Mouse (Mus musculus): Measurements from ENCODE around the gene Cntn1.

- TF ChIP-seq CTCF (IDR thresholded peaks at IDR 0.05) (no peak), EP300 (IDR thresholded peaks at IDR 0.05) (no peak)
Observed at GRCm38 (mm10) chr15:92051353-92052132, 578 bp downstream of the Cntn1 start.

Measured in lung, postnatal 0 days (tissue).